Mouse (Mus musculus): ENCODE data around the gene Cyp2e1.
A peak's percentile ranks its signal among the peaks of the same experiment; 100 is the strongest.

Gene Cyp2e1

DNA sequence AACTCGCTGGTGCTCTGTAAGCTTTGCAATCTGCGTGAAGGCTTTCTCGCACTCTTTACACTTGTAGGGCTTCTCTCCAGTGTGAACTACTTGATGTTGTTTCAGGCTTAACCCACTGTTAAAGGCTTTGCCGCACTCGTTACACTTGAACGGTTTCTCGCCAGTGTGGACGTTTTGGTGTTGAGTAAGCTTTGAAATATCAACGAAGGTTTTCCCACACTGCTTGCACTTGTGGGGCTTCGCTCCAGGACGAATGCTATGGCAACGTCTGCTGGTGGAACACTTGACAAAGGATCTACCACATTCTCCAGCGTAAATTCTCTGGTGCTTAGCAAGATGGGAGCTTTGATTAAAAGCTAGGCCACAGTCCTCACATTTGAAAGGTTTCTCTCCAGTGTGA lies 48.2 kb downstream of the Cyp2e1 start:
- DNase-seq = no peak

GRCm38 (mm10) chr7:140812850-140813249 lies 49.3 kb downstream of the Cyp2e1 start:
- no peak for DNase-seq

DNA sequence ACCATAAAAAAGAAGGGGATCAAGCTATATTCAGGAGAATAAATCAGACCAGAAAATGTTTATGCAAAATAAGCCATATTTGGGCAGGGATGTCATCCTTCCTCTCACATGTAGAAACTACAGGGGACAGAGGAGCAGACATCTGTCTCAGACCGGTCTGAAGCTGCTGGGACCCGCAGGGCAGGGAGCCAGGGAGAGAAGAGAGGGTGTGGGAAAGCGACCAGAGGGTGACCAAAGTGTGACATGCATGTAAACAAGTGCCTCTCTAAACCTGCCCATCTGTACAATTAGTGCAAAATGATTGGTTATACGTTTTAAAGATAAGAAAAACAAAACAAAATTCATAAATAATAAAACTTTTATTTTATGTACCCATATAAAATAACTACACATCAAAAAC lies 56.6 kb downstream of the Cyp2e1 start:
- no peak for DNase-seq

GRCm38 (mm10) chr7:140821305-140821652 lies 57.7 kb downstream of the Cyp2e1 start:
- no peak for DNase-seq

DNA sequence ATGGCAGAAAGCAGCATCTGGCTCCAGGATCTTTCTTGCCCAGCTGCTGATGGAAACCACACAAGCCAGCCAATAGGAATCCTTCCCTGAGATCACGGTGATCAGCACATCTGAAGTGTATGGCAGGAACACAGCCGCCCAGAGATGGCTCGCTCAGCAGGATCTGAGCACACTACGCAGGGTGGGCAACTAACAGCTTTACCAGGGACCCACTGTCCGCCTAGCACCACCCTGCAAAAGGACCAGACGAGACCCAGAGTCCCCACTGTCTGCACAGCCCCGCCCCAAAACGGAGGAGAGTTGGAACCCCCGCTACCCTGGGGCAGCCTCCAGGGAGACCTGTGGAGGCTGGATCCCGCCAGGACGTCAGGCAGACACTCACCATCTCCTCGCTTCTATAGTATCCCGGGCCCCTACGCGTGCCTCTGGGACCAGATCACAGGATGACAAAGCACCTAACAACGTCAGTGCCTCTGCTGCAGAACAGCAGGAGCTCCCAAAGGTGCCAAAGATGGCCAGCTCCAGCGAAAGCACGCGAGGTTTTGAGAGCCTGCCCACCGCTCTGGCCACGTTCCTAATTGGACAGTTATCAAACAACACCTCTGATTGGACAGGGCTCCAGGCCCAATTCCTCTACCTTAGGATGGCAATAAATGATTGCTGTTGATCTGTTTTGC lies 58.3 kb downstream of the Cyp2e1 start, which contains the start of gene Zfp941:
Gene Zfp941 (minus strand): TSS at position 526 of the 677 bp plus-strand sequence.
- DNase-seq = peak; percentile 39

GRCm38 (mm10) chr7:140822731-140823130 lies 59.2 kb downstream of the Cyp2e1 start:
- DNase-seq = no peak
